14 mouse cellular contexts compared by ENCODE assay signal in the genomic region with DNA sequence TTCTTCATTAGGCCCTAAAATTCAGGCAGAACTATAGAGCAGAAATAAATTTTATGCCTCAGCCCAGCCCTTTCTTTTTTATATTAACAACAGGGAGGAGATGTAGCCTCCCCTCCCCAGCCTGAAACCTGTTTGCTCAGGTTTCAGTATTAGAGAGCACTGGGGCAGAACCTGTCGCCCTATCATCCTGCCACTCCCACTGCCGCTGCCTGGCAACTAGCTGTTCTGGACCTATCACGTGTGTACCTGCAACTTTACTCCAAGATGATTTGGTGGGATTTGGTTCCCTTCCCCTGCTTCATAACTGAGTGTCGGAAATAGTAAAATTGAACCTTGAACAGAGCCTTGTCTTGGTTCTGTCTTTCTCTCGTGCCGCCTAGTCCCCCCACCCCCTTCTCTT. TPM values are rescaled to one million over a fixed set of nuclear protein-coding genes. Genes with fewer than 3 reads are reported as not detected.
"Had no signal": no experiment of that assay in that cellular context is flagged by ENCODE, and none has a peak within 500 bp of the region (broad histone marks: within the 10 kb centered on the region; RNA-seq: fewer than 3 reads in every experiment).

No protein-coding gene starts in this region.

RNA-seq across cellular contexts. Expression of gene Mup18, which starts 40.4 kb away (rescaled TPM):
- polyA plus RNA-seq: lung, embryonic 14.5 days; lung, embryonic 16.5 days; midbrain, embryonic 10.5 days; midbrain, embryonic 12.5 days; midbrain, embryonic 14.5 days; midbrain, embryonic 16.5 days; myocyte; neural tube, embryonic 11.5 days; neural tube, embryonic 13.5 days; neural tube, embryonic 15.5 days; small intestine, adult 2 months; stomach, embryonic 14.5 days; stomach, embryonic 16.5 days; thymus, postnatal 0 days had no signal
